Mouse (Mus musculus): ENCODE results near the gene Ctsa. TPM values are rescaled to one million over a fixed set of nuclear protein-coding genes. Genes with fewer than 3 reads are reported as not detected.

Gene Ctsa
- polyA plus RNA-seq, 1 experiment from 2014 or later = 85.7 TPM

GRCm38 (mm10) chr2:164827146-164827850, 5.4 kb upstream of the Ctsa start:
- ATAC-seq (ENCODE audit: low FRiP score) = no peak
- no peak overlapping the region for H3K4me3 ChIP-seq (ENCODE audit: low read depth, low read length)
- no peaks in the 10 kb centered on the region for H3K9me3 ChIP-seq (ENCODE audit: control insufficient read depth, low read length)
- H3K4me2 ChIP-seq (replicated peaks; ENCODE audit: low read depth, low read length) = no peak overlapping the region
- no peaks in the 10 kb centered on the region for H3K27me3 ChIP-seq (ENCODE audit: control insufficient read depth, insufficient read depth, low read length)
- 88% methylated on average over 16 of the region's 16 CpGs for WGBS
- no peak overlapping the region for H3K9ac ChIP-seq (ENCODE audit: low read depth, low read length)
- no peaks in the 10 kb centered on the region for H3K36me3 ChIP-seq (ENCODE audit: control insufficient read depth, insufficient read depth, low read length)
- DNase-seq (ENCODE audit: low spot score) = no peak
- H3K27ac ChIP-seq (ENCODE audit: low read depth, low read length) = no peak overlapping the region
- peaks cover 5% of the 10 kb centered on the region; the same call in 1 of the 2 replicates for H3K4me1 ChIP-seq (replicated peaks; ENCODE audit: control insufficient read depth, insufficient read depth, low read length)

GRCm38 (mm10) chr2:164828437-164828836, 4.2 kb upstream of the Ctsa start, which contains the start of gene Spata25:
Gene Spata25 (minus strand): TSS chr2:164828537.
- 92% methylated on average over 6 of the region's 6 CpGs for WGBS

GRCm38 (mm10) chr2:164829090-164829489, 3.6 kb upstream of the Ctsa start:
- no peaks in the 10 kb centered on the region for H3K9me3 ChIP-seq (ENCODE audit: control insufficient read depth, low read length)
- no peaks in the 10 kb centered on the region for H3K27me3 ChIP-seq (ENCODE audit: control insufficient read depth, insufficient read depth, low read length)
- H3K9ac ChIP-seq (ENCODE audit: low read depth, low read length) = no peak overlapping the region
- ATAC-seq (ENCODE audit: low FRiP score) (no peak), DNase-seq (ENCODE audit: low spot score) (no peak)
- no peak overlapping the region for H3K4me3 ChIP-seq (ENCODE audit: low read depth, low read length)
- no peaks in the 10 kb centered on the region for H3K36me3 ChIP-seq (ENCODE audit: control insufficient read depth, insufficient read depth, low read length)
- WGBS = 94% methylated on average over 1 of the region's 1 CpGs
- no peaks in the 10 kb centered on the region for H3K4me1 ChIP-seq (replicated peaks; ENCODE audit: control insufficient read depth, insufficient read depth, low read length)
- no peak overlapping the region for H3K4me2 ChIP-seq (replicated peaks; ENCODE audit: low read depth, low read length)
- H3K27ac ChIP-seq (ENCODE audit: low read depth, low read length) = no peak overlapping the region

More at GRCm38 (mm10) chr2:164828437-164828836, 4.2 kb upstream of the Ctsa start, which contains the start of gene Spata25:
- Histone ChIP-seq H3K36me3 (ENCODE audit: control insufficient read depth, insufficient read depth, low read length) (no peaks in the 10 kb centered on the region), H3K9me3 (ENCODE audit: control insufficient read depth, low read length) (no peaks in the 10 kb centered on the region), H3K27me3 (ENCODE audit: control insufficient read depth, insufficient read depth, low read length) (no peaks in the 10 kb centered on the region), H3K27ac (ENCODE audit: low read depth, low read length) (no peak within 1 kb of the TSS), H3K4me1 (replicated peaks; ENCODE audit: control insufficient read depth, insufficient read depth, low read length) (peaks cover 4% of the 10 kb centered on the region; the same call in 1 of the 2 replicates), H3K4me2 (replicated peaks; ENCODE audit: low read depth, low read length) (no peak within 1 kb of the TSS), H3K9ac (ENCODE audit: low read depth, low read length) (no peak within 1 kb of the TSS), H3K4me3 (ENCODE audit: low read depth, low read length) (no peak within 1 kb of the TSS)
- ATAC-seq (ENCODE audit: low FRiP score) = no peak
- no peak for DNase-seq (ENCODE audit: low spot score)

GRCm38 (mm10) chr2:164831029-164831428, 1.6 kb upstream of the Ctsa start:
- no peaks in the 10 kb centered on the region for H3K27me3 ChIP-seq (ENCODE audit: control insufficient read depth, insufficient read depth, low read length)
- no peak overlapping the region for H3K4me2 ChIP-seq (replicated peaks; ENCODE audit: low read depth, low read length)
- H3K36me3 ChIP-seq (ENCODE audit: control insufficient read depth, insufficient read depth, low read length) = no peaks in the 10 kb centered on the region
- no peak overlapping the region for H3K4me3 ChIP-seq (ENCODE audit: low read depth, low read length)
- DNase-seq (ENCODE audit: low spot score) = no peak
- H3K27ac ChIP-seq (ENCODE audit: low read depth, low read length) = no peak overlapping the region
- H3K4me1 ChIP-seq (replicated peaks; ENCODE audit: control insufficient read depth, insufficient read depth, low read length) = 0 out of 2 replicates have a peak, but pooled peaks cover 4% of the 10 kb centered on the region
- 89% methylated on average over 10 of the region's 10 CpGs for WGBS
- no peak for ATAC-seq (ENCODE audit: low FRiP score)
- H3K9ac ChIP-seq (ENCODE audit: low read depth, low read length) = no peak overlapping the region
- no peaks in the 10 kb centered on the region for H3K9me3 ChIP-seq (ENCODE audit: control insufficient read depth, low read length)

GRCm38 (mm10) chr2:164832032-164832747, 483 bp upstream of the Ctsa start:
- 70% methylated on average over 16 of the region's 16 CpGs for WGBS
- H3K4me1 ChIP-seq (replicated peaks; ENCODE audit: control insufficient read depth, insufficient read depth, low read length) = 0 out of 2 replicates have a peak, but pooled peaks cover 4% of the 10 kb centered on the region
- no peaks in the 10 kb centered on the region for H3K36me3 ChIP-seq (ENCODE audit: control insufficient read depth, insufficient read depth, low read length)
- H3K9ac ChIP-seq (ENCODE audit: low read depth, low read length) = peak overlapping the region; percentile 7; the same call in 1 of the 2 replicates
- H3K27ac ChIP-seq (ENCODE audit: low read depth, low read length) = no peak overlapping the region
- no peaks in the 10 kb centered on the region for H3K27me3 ChIP-seq (ENCODE audit: control insufficient read depth, insufficient read depth, low read length)
- H3K4me3 ChIP-seq (ENCODE audit: low read depth, low read length) = peak overlapping the region; percentile 50
- peak overlapping the region; percentile 98 for H3K4me2 ChIP-seq (replicated peaks; ENCODE audit: low read depth, low read length)
- DNase-seq (ENCODE audit: low spot score) (no peak), ATAC-seq (ENCODE audit: low FRiP score) (no peak; the same call in 1 of the 2 replicates)
- H3K9me3 ChIP-seq (ENCODE audit: control insufficient read depth, low read length) = no peaks in the 10 kb centered on the region

- Histone ChIP-seq H3K27me3 (ENCODE audit: control insufficient read depth, insufficient read depth, low read length) (no peaks in the 10 kb centered on the region), H3K9ac (ENCODE audit: low read depth, low read length) (peak within 1 kb of the TSS; percentile 72), H3K4me1 (replicated peaks; ENCODE audit: control insufficient read depth, insufficient read depth, low read length) (0 out of 2 replicates have a peak, but pooled peaks cover 4% of the 10 kb centered on the region), H3K27ac (ENCODE audit: low read depth, low read length) (peak within 1 kb of the TSS; percentile 58), H3K9me3 (ENCODE audit: control insufficient read depth, low read length) (no peaks in the 10 kb centered on the region), H3K36me3 (ENCODE audit: control insufficient read depth, insufficient read depth, low read length) (no peaks in the 10 kb centered on the region), H3K4me3 (ENCODE audit: low read depth, low read length) (peak within 1 kb of the TSS; percentile 50), H3K4me2 (replicated peaks; ENCODE audit: low read depth, low read length) (peak within 1 kb of the TSS; percentile 98)
- ATAC-seq (ENCODE audit: low FRiP score) = peak; percentile 68
- DNase-seq (ENCODE audit: low spot score) = peak; percentile 95
- 0% methylated on average over 30 of the region's 31 CpGs for WGBS
Observed at GRCm38 (mm10) chr2:164833314-164833959, 764 bp downstream of the Ctsa start, which contains the start of gene Neurl2. Gene Neurl2 (minus strand): TSS chr2:164833456.

GRCm38 (mm10) chr2:164834531-164834930, 1.9 kb downstream of the Ctsa start:
- H3K36me3 ChIP-seq (ENCODE audit: control insufficient read depth, insufficient read depth, low read length) = 0 out of 2 replicates have a peak, but pooled peaks cover 5% of the 10 kb centered on the region
- no peaks in the 10 kb centered on the region for H3K27me3 ChIP-seq (ENCODE audit: control insufficient read depth, insufficient read depth, low read length)
- H3K27ac ChIP-seq (ENCODE audit: low read depth, low read length) = no peak overlapping the region
- no peaks in the 10 kb centered on the region for H3K9me3 ChIP-seq (ENCODE audit: control insufficient read depth, low read length)
- WGBS = 49% methylated on average over 8 of the region's 8 CpGs
- DNase-seq (ENCODE audit: low spot score) (no peak), ATAC-seq (ENCODE audit: low FRiP score) (no peak)
- H3K4me2 ChIP-seq (replicated peaks; ENCODE audit: low read depth, low read length) = peak overlapping the region; percentile 98
- 0 out of 2 replicates have a peak, but pooled peaks cover 4% of the 10 kb centered on the region for H3K4me1 ChIP-seq (replicated peaks; ENCODE audit: control insufficient read depth, insufficient read depth, low read length)
- peak overlapping the region; percentile 50 for H3K4me3 ChIP-seq (ENCODE audit: low read depth, low read length)
- H3K9ac ChIP-seq (ENCODE audit: low read depth, low read length) = peak overlapping the region; percentile 72

GRCm38 (mm10) chr2:164835164-164835563, 2.5 kb downstream of the Ctsa start:
- Histone ChIP-seq H3K36me3 (ENCODE audit: control insufficient read depth, insufficient read depth, low read length) (0 out of 2 replicates have a peak, but pooled peaks cover 5% of the 10 kb centered on the region), H3K9ac (ENCODE audit: low read depth, low read length) (no peak overlapping the region), H3K9me3 (ENCODE audit: control insufficient read depth, low read length) (no peaks in the 10 kb centered on the region), H3K4me3 (ENCODE audit: low read depth, low read length) (no peak overlapping the region), H3K4me1 (replicated peaks; ENCODE audit: control insufficient read depth, insufficient read depth, low read length) (0 out of 2 replicates have a peak, but pooled peaks cover 4% of the 10 kb centered on the region), H3K27ac (ENCODE audit: low read depth, low read length) (no peak overlapping the region), H3K4me2 (replicated peaks; ENCODE audit: low read depth, low read length) (no peak overlapping the region), H3K27me3 (ENCODE audit: control insufficient read depth, insufficient read depth, low read length) (no peaks in the 10 kb centered on the region)
- no peak for DNase-seq (ENCODE audit: low spot score)
- WGBS = 93% methylated on average over 4 of the region's 4 CpGs
- no peak for ATAC-seq (ENCODE audit: low FRiP score)
